Mouse (Mus musculus) thymus, adult 2 months (tissue): ENCODE measurements around the gene Polr3b. TPM values are rescaled to one million over a fixed set of nuclear protein-coding genes. Genes with fewer than 3 reads are reported as not detected.

Source experiments
- DNase-seq: peaks from one replicate; pipeline ENCODE4 v3.0.0; 2021
- H3K27ac ChIP-seq: fragments of 200-500 bp; 2 replicates; pipeline ENCODE4 v1.5.1; 2012; ENCODE audit warnings: low read length, control low read depth; ENCODE audit not compliant: control insufficient read depth, insufficient read depth
- H3K27me3 ChIP-seq: fragments of 200-500 bp; 2 replicates; pipeline ENCODE4 v1.6.1; 2012; ENCODE audit warnings: mild to moderate bottlenecking, low read length, moderate library complexity, mixed read lengths; ENCODE audit not compliant: control insufficient read depth, insufficient read depth
- H3K36me3 ChIP-seq: fragments of 200-500 bp; 2 replicates; pipeline ENCODE4 v1.6.1; 2012; ENCODE audit warnings: mild to moderate bottlenecking, low read length, moderate library complexity; ENCODE audit not compliant: control insufficient read depth, insufficient read depth
- H3K4me1 ChIP-seq: fragments of 200-500 bp; replicated peaks from 2 replicates; pipeline ENCODE4 v1.6.1; 2012; ENCODE audit warnings: low read length; ENCODE audit not compliant: control insufficient read depth, insufficient read depth
- H3K4me3 ChIP-seq: fragments of 200-500 bp; 2 replicates; pipeline ENCODE4 v1.5.1; 2012; ENCODE audit warnings: mild to moderate bottlenecking, low read length, control low read depth, moderate library complexity; ENCODE audit not compliant: control insufficient read depth, insufficient read depth
- CTCF ChIP-seq: fragments of 200-500 bp; IDR thresholded peaks from 2 replicates; pipeline ENCODE4 v1.5.1; 2012; ENCODE audit warnings: mild to moderate bottlenecking, control low read depth, low read length, moderate library complexity, borderline replicate concordance; ENCODE audit not compliant: control insufficient read depth, poor library complexity, insufficient read depth; ENCODE audit errors: extremely low read depth
- POLR2A ChIP-seq: fragments of 200-500 bp; IDR thresholded peaks from 2 replicates; pipeline ENCODE4 v1.6.1; 2012; ENCODE audit warnings: mild to moderate bottlenecking, low read length, control low read depth, moderate library complexity; ENCODE audit not compliant: control insufficient read depth, poor library complexity, insufficient read depth; ENCODE audit errors: extremely low read depth
- WGBS: fragments of 180-500 bp; shearing (Covaris S2); methylation state at CpG from one replicate; pipeline ENCODE4 v1.1.7; 2018; 5-methylcytosine and 5-hydroxymethylcytosine counted together
- polyA plus RNA-seq: library from polyadenylated mRNA; depleted of rRNA; stranded (reverse); fragments of >200 nt; gene quantifications from 2 replicates; pipeline ENCODE4 v1.2.3, GENCODE M21; 2012

The Polr3b gene
- polyA plus RNA-seq, 1 experiment: 6.6 TPM

DNA sequence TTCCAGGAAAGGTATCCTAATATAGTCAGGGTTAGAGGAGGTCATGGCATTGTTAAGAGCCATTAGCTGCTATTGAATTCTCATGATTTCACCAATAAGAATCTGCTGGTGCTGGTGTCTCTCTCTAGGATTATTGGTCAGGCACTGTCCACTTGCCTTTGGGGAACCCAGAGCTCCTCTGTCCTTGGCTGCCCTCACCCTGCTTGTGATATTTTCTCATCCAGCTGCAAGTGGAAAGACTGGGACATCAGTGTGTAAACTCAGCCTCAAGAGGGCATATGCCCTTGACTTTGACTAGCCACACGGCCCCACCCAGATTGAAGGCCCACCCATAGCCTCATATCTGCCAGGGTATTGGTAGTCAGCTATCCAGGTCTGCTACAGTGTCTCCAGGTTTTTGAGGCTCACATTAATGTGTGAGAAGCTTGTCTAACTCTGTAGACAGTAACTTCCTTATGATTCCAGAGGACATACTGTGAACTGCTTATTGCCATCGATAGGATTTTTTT lies 30.4 kb upstream of the Polr3b start:
- Histone ChIP-seq H3K4me3 (no peak overlapping the region), H3K36me3 (peaks cover 67% of the 10 kb centered on the region), H3K4me1 (no peaks in the 10 kb centered on the region), H3K27me3 (no peaks in the 10 kb centered on the region), H3K27ac (no peak overlapping the region)
- 98% methylated on average over 2 of the region's 2 CpGs for WGBS
- DNase-seq: no peak
- no peak for TF ChIP-seq POLR2A
- no peak for TF ChIP-seq CTCF

DNA sequence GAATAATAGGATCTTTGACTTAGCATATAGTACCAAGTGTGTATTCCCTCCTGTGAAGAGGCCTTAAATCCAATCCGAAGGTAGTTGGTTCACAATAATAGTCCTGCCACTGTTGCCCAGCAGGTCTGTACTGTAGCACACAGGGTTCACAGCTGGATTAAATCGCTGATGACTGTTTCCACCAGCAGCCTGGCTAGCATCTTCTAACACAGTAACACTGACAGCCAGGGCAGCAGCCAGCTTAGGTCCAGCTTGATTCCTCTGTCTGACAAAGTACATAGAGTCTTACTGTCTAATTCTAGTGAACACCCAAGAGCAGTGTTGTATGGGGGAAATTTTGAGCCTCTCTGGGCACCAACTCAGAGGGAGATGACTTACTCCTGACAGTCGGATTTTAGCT lies 29.3 kb upstream of the Polr3b start:
- WGBS: 96% methylated on average over 3 of the region's 3 CpGs
- TF ChIP-seq POLR2A (no peak), CTCF (no peak)
- Histone ChIP-seq H3K4me3 (no peak overlapping the region), H3K27ac (no peak overlapping the region), H3K27me3 (no peaks in the 10 kb centered on the region), H3K36me3 (peaks cover 64% of the 10 kb centered on the region), H3K4me1 (no peaks in the 10 kb centered on the region)
- no peak for DNase-seq

DNA sequence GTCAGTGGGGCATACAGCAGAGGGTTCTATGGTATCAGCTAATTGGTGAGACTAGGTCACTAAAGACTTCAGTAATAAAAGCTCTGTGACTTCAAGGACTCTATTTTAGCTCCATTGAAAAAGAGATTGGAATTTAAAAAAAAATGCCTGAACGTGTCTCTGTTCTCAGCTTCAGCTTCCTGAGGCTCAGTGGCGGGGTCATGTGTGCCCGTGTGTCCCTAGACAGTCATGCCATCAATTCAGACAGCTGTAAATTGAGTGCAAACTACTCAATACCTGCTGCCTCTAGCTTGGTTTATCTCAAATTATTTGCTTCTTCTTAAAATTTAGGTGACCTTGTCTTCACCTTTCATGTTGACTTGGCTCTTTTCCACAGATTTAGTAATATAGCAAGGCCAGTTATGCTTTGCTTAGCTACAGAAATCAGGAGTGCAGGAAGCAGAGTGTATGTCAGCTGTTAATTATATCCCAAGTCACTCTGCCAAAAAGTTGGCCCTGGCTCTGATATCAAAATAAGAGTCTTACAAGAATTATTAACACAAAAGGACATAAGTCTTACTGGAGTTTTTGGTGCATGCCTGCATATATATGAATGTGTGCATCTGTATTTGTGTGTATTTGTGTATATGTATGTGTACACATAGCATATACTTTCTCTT lies 24.8 kb upstream of the Polr3b start:
- TF ChIP-seq POLR2A (no peak), CTCF (no peak)
- H3K27ac ChIP-seq: no peak overlapping the region
- no peak overlapping the region for H3K4me3 ChIP-seq
- DNase-seq: no peak
- no peaks in the 10 kb centered on the region for H3K4me1 ChIP-seq
- H3K27me3 ChIP-seq: no peaks in the 10 kb centered on the region
- H3K36me3 ChIP-seq: peaks cover 35% of the 10 kb centered on the region
- WGBS: 76% methylated on average over 3 of the region's 3 CpGs

DNA sequence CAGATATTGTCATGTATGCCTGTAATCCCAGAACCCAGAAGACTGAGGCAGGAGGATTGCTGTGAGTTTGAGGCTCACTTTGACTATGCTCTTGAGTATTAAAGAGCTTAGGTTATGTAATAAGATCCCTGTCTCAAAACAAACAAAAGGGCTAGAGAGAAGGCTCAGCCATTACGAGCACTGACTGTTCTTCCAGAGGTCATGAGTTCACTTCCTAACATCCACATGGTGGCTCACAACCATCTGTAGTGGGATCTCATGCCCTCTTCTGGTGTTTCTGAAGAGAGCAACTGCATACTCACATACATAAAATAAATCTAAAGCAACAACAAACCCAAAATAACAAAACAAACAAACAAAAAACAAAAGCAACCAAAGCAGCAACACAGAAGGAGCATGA lies 23.9 kb upstream of the Polr3b start:
- Histone ChIP-seq H3K27ac (no peak overlapping the region), H3K4me3 (no peak overlapping the region), H3K4me1 (no peaks in the 10 kb centered on the region), H3K36me3 (peaks cover 43% of the 10 kb centered on the region), H3K27me3 (no peaks in the 10 kb centered on the region)
- TF ChIP-seq POLR2A (no peak), CTCF (no peak)
- WGBS: 91% methylated on average over 1 of the region's 1 CpGs
- no peak for DNase-seq

DNA sequence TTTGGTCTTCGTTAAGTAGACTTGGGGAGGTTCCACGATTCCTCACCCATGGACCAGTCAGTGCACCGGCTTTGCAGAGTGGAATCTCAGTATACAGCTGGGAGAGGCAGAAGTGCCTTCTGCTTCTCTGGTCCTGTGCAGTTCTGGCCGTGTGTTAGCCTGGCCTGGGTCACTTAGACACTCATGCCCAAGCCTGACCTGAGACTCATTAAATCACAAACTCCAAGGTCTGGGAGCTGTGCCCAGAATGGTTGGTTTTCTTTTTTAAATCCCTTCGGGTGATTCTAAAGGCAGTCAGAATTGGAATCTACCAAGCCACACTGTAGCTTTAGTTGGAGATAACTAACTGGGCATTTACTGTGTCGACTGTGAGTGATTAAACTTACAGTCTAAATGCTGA lies 22.0 kb upstream of the Polr3b start:
- WGBS: 91% methylated on average over 6 of the region's 6 CpGs
- no peak overlapping the region for H3K27ac ChIP-seq
- no peaks in the 10 kb centered on the region for H3K4me1 ChIP-seq
- H3K36me3 ChIP-seq: peaks cover 27% of the 10 kb centered on the region
- TF ChIP-seq POLR2A (no peak), CTCF (no peak)
- H3K27me3 ChIP-seq: no peaks in the 10 kb centered on the region
- no peak for DNase-seq
- H3K4me3 ChIP-seq: no peak overlapping the region

DNA sequence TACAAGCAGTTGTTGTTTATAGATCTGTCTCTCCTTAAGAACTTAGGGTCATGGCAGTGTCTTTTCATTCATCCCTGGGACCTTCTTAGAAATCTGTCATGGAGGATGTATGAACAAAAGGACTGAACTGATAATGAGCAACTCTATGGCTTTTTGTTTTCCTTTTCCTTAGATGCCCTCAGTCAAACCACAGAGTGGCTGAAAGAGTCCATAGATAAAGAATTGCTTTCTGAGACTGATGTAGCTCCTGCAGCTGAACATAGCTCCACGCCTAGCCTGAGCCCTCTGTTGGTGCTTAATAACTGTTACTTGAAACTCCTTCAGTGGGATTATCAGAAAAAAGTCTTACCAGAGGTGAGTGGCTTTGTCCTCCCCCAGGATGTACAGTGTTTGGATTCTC lies 17.8 kb upstream of the Polr3b start:
- Histone ChIP-seq H3K27ac (no peak overlapping the region), H3K4me3 (no peak overlapping the region), H3K27me3 (no peaks in the 10 kb centered on the region), H3K4me1 (no peaks in the 10 kb centered on the region), H3K36me3 (peaks cover 32% of the 10 kb centered on the region)
- TF ChIP-seq CTCF (no peak), POLR2A (no peak)
- WGBS: 93% methylated on average over 1 of the region's 1 CpGs
- no peak for DNase-seq
